Mouse (Mus musculus) heart, embryonic 14.5 days (tissue): ENCODE measurements around the gene Nr3c2. TPM values are rescaled to one million over a fixed set of nuclear protein-coding genes. Genes with fewer than 3 reads are reported as not detected.

ENCODE experiments used
- ATAC-seq: fragments of 200-750 bp; cut with Nextera tagmentation; 2 replicates; pipeline ENCODE4 v1.8.0; 2017; ENCODE audit warnings: low read depth, moderate TSS enrichment; ENCODE audit not compliant: insufficient number of reproducible peaks, insufficient read depth, low FRiP score
- H3K27ac ChIP-seq, 2 experiments: fragments of 200-500 bp in 1 of 2; fragments of 300-500 bp in 1 of 2; sonication (generic) in 1 of 2; replicated peaks in 1 of 2; 2 replicates each; pipeline ENCODE4 v1.5.1; 2012 to 2014; ENCODE audit warnings: low read depth in 2 of 2, low read length in 2 of 2, control low read depth in 1 of 2, mild to moderate bottlenecking in 1 of 2, mixed read lengths in 1 of 2; ENCODE audit not compliant: control insufficient read depth in 1 of 2, insufficient read depth in 1 of 2
- H3K27me3 ChIP-seq: fragments of 300-500 bp; sonication (generic); 2 replicates; pipeline ENCODE4 v1.6.1; 2014; ENCODE audit warnings: mild to moderate bottlenecking, low read length, control low read depth; ENCODE audit not compliant: control insufficient read depth, insufficient read depth
- H3K36me3 ChIP-seq: fragments of 300-500 bp; sonication (generic); 2 replicates; pipeline ENCODE4 v1.6.1; 2014; ENCODE audit warnings: mild to moderate bottlenecking, control low read depth, low read length, mixed read lengths; ENCODE audit not compliant: control insufficient read depth, insufficient read depth
- H3K4me1 ChIP-seq, 2 experiments: fragments of 200-500 bp in 1 of 2; fragments of 300-500 bp in 1 of 2; sonication (generic) in 1 of 2; 2 replicates each; pipeline ENCODE4 v1.6.1; 2012 to 2014; ENCODE audit warnings: low read length in 2 of 2, control low read depth in 1 of 2, mixed read lengths in 1 of 2; ENCODE audit not compliant: control insufficient read depth in 2 of 2, insufficient read depth in 2 of 2
- H3K4me2 ChIP-seq: fragments of 300-500 bp; sonication (generic); 2 replicates; pipeline ENCODE4 v1.6.1; 2014; ENCODE audit warnings: mild to moderate bottlenecking, low read length
- H3K4me3 ChIP-seq, 2 experiments: fragments of 200-500 bp in 1 of 2; fragments of 300-500 bp in 1 of 2; sonication (generic) in 1 of 2; 2 replicates each; pipeline ENCODE4 v1.5.1; 2012 to 2014; ENCODE audit warnings: low read length in 2 of 2, mild to moderate bottlenecking in 2 of 2, control low read depth in 1 of 2, low read depth in 1 of 2, moderate library complexity in 1 of 2; ENCODE audit not compliant: control insufficient read depth in 1 of 2, insufficient read depth in 1 of 2
- H3K9ac ChIP-seq: fragments of 300-500 bp; sonication (generic); 2 replicates; pipeline ENCODE4 v1.6.1; 2014; ENCODE audit warnings: mild to moderate bottlenecking, low read length
- H3K9me3 ChIP-seq: fragments of 300-500 bp; sonication (generic); 2 replicates; pipeline ENCODE4 v1.6.1; 2016; ENCODE audit warnings: low read length, control low read depth; ENCODE audit not compliant: control insufficient read depth
- WGBS: fragments of 180-500 bp; shearing (Covaris S2); extraction: QIAGEN DNeasy Blood & Tissue Kit; methylation state at CpG from one replicate; pipeline ENCODE4 v1.1.7; 2014; 5-methylcytosine and 5-hydroxymethylcytosine counted together
- polyA plus RNA-seq: library from polyadenylated mRNA; unstranded; fragments of >200 nt; fragmentation: Nextera tagmentation; extraction: Ambion mirVana; gene quantifications from 2 replicates; pipeline ENCODE4 v1.2.1, GENCODE M21; 2014

Gene Nr3c2
- polyA plus RNA-seq, 1 experiment from 2014 or later = 7.4 TPM

GRCm38 (mm10) chr8:77251134-77251533 lies 351.9 kb downstream of the Nr3c2 start:
- 88% methylated on average over 5 of the region's 5 CpGs for WGBS
- no peak overlapping the region for H3K9ac ChIP-seq
- ATAC-seq = no peak
- no peak overlapping the region for H3K27ac ChIP-seq
- peaks cover 26% of the 10 kb centered on the region for H3K36me3 ChIP-seq
- H3K9me3 ChIP-seq = no peaks in the 10 kb centered on the region
- no peak overlapping the region for H3K4me3 ChIP-seq
- no peak overlapping the region for H3K4me2 ChIP-seq
- no peaks in the 10 kb centered on the region for H3K27me3 ChIP-seq
- H3K4me1 ChIP-seq = peaks cover 0 to 4% of the 10 kb centered on the region in 2 experiments; a peak in 1 of 4 replicates

- Histone ChIP-seq H3K4me1 (peaks cover 0 to 6% of the 10 kb centered on the region in 2 experiments; a peak in 1 of 4 replicates), H3K4me3 (no peak overlapping the region), H3K27me3 (no peaks in the 10 kb centered on the region), H3K36me3 (peaks cover 47% of the 10 kb centered on the region), H3K4me2 (no peak overlapping the region), H3K27ac (no peak overlapping the region), H3K9ac (no peak overlapping the region), H3K9me3 (no peaks in the 10 kb centered on the region)
- WGBS = 90% methylated on average over 5 of the region's 5 CpGs
- no peak for ATAC-seq
Observed at GRCm38 (mm10) chr8:77254466-77254865, 355.2 kb downstream of the Nr3c2 start.

- Histone ChIP-seq H3K9ac (no peak overlapping the region), H3K4me1 (peaks cover 0 to 4% of the 10 kb centered on the region in 2 experiments; a peak in 1 of 4 replicates), H3K4me3 (no peak overlapping the region), H3K27ac (no peak overlapping the region), H3K36me3 (peaks cover 34% of the 10 kb centered on the region), H3K9me3 (no peaks in the 10 kb centered on the region), H3K4me2 (no peak overlapping the region), H3K27me3 (no peaks in the 10 kb centered on the region)
- 87% methylated on average over 5 of the region's 5 CpGs for WGBS
- no peak for ATAC-seq
Observed at GRCm38 (mm10) chr8:77256450-77257084, 357.3 kb downstream of the Nr3c2 start.

- Histone ChIP-seq H3K9ac (no peak overlapping the region), H3K27me3 (no peaks in the 10 kb centered on the region), H3K4me1 (peaks cover 0 to 2% of the 10 kb centered on the region in 2 experiments; a peak in 1 of 4 replicates), H3K4me3 (no peak overlapping the region), H3K36me3 (peaks cover 34% of the 10 kb centered on the region), H3K9me3 (no peaks in the 10 kb centered on the region), H3K4me2 (no peak overlapping the region), H3K27ac (no peak overlapping the region)
- no peak for ATAC-seq
- WGBS = 89% methylated on average over 12 of the region's 12 CpGs
Observed at GRCm38 (mm10) chr8:77257085-77257451, 357.8 kb downstream of the Nr3c2 start.

- H3K36me3 ChIP-seq = peaks cover 35% of the 10 kb centered on the region
- no peaks in the 10 kb centered on the region for H3K27me3 ChIP-seq
- H3K27ac ChIP-seq = no peak overlapping the region
- no peak for ATAC-seq
- 90% methylated on average over 6 of the region's 6 CpGs for WGBS
- no peak overlapping the region for H3K4me3 ChIP-seq
- H3K9me3 ChIP-seq = no peaks in the 10 kb centered on the region
- 0 out of 4 replicates have a peak, but pooled peaks cover 0 to 2% of the 10 kb centered on the region in 2 experiments for H3K4me1 ChIP-seq
- no peak overlapping the region for H3K9ac ChIP-seq
- no peak overlapping the region for H3K4me2 ChIP-seq
Observed at GRCm38 (mm10) chr8:77261215-77261614, 362.0 kb downstream of the Nr3c2 start.

GRCm38 (mm10) chr8:77262216-77263009 lies 363.2 kb downstream of the Nr3c2 start:
- 87% methylated on average over 12 of the region's 12 CpGs for WGBS
- Histone ChIP-seq H3K36me3 (peaks cover 24% of the 10 kb centered on the region), H3K27me3 (no peaks in the 10 kb centered on the region), H3K9me3 (no peaks in the 10 kb centered on the region), H3K4me2 (no peak overlapping the region), H3K4me1 (no peaks in the 10 kb centered on the region), H3K9ac (no peak overlapping the region), H3K27ac (no peak overlapping the region), H3K4me3 (no peak overlapping the region)
- ATAC-seq = no peak

- H3K4me3 ChIP-seq = no peak overlapping the region
- H3K9ac ChIP-seq = no peak overlapping the region
- H3K4me2 ChIP-seq = no peak overlapping the region
- 52% methylated on average over 1 of the region's 1 CpGs for WGBS
- no peaks in the 10 kb centered on the region for H3K4me1 ChIP-seq
- H3K27me3 ChIP-seq = no peaks in the 10 kb centered on the region
- ATAC-seq = no peak
- H3K36me3 ChIP-seq = peaks cover 17% of the 10 kb centered on the region; the same call in 1 of the 2 replicates
- 0 out of 2 replicates have a peak, but pooled peaks cover 4% of the 10 kb centered on the region for H3K9me3 ChIP-seq
- H3K27ac ChIP-seq = no peak overlapping the region
Observed at GRCm38 (mm10) chr8:77267941-77268405, 368.7 kb downstream of the Nr3c2 start.
